Mouse (Mus musculus): ENCODE measurements around the gene Stim1. TPM values are rescaled to one million over a fixed set of nuclear protein-coding genes. Genes with fewer than 3 reads are reported as not detected.

Gene Stim1
- total and polyA plus RNA-seq, 2 experiments, result 15.7 to 28.0 TPM

DNA sequence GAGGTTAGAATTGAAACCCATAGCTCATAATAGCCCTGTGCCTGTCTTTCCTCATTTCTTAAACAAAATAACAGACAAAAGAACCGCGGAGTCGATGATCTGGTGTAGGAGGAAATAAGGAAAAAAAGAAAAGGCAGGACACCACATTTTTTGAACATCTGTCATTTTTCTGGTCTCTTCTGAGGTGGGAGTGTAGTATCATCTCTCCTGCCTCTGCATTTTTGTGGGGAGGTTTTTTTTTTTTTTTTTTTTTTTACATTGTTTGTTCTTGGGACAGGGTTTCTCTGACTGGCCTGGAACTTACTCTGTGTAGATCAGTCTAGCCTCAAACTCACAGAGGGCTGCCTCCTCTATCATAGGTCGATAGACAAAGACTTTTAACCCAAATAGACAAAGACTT, 174.8 kb downstream of the Stim1 start:
- Histone ChIP-seq H3K27ac (replicated peaks; ENCODE audit: insufficient read depth, low read depth, low read length) (no peak overlapping the region), H3K9ac (ENCODE audit: low read depth, low read length) (peak overlapping the region; percentile 77; the same call in 1 of the 2 replicates), H3K4me3 (ENCODE audit: insufficient read depth, low read depth, low read length) (peak overlapping the region; percentile 83), H3K36me3 (ENCODE audit: control insufficient read depth, insufficient read depth, low read length) (peaks cover 3% of the 10 kb centered on the region; the same call in 1 of the 2 replicates), H3K27me3 (ENCODE audit: control insufficient read depth, insufficient read depth, low read length) (no peaks in the 10 kb centered on the region), H3K79me2 (ENCODE audit: control insufficient read depth, insufficient read depth, low read length) (no peaks in the 10 kb centered on the region), H3K4me1 (ENCODE audit: control insufficient read depth, insufficient read depth, low read length) (no peaks in the 10 kb centered on the region)
- TF ChIP-seq CTCF (IDR thresholded peaks at IDR 0.05; ENCODE audit: low read depth, low read length) (no peak), POLR2A (IDR thresholded peaks at IDR 0.05; ENCODE audit: extremely low read depth, insufficient read depth, low read length) (no peak)
- no peak for DNase-seq (ENCODE audit: extremely low read depth, low read depth, low spot score)
- WGBS, result 4% methylated on average over 4 of the region's 4 CpGs

DNA sequence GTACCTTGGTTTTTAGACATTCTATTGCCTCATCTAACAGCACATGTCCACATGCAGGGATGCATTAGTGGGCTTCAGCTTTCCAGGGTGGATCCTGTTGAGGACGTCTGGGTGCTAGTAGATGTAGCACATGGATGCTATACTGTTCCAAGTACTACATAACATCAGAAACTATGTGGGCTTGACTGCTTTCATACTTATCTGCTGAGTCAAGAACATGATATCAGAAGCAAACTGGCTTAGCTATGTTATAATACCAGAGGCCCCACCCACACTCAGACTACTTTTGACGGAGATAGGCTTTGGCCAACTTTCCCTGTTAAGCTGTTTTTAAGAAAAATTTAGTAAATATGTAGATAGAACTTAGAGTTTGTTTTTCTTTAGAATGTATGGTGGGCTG, 176.7 kb downstream of the Stim1 start:
- H3K27ac ChIP-seq (replicated peaks; ENCODE audit: insufficient read depth, low read depth, low read length), result no peak overlapping the region
- no peak overlapping the region for H3K4me3 ChIP-seq (ENCODE audit: insufficient read depth, low read depth, low read length)

DNA sequence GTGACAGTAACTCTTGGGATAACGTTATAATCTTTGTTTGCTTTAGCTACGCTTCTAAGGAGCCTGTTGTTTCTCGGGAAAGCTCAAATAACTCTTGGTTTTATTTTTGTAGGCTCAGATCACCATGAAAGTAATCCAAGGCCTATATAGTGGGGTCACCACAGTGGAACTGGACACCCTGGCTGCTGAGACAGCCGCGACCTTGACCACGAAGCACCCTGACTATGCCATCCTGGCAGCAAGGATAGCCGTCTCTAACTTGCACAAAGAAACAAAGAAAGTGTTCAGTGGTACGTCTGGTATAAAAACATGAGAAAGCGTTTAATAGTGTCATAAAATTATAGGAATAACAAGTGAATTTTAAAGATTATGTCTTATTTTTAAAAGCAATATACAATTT, 178.8 kb downstream of the Stim1 start:
- no peak overlapping the region for H3K27ac ChIP-seq (replicated peaks; ENCODE audit: insufficient read depth, low read depth, low read length)
- H3K79me2 ChIP-seq (ENCODE audit: control insufficient read depth, insufficient read depth, low read length), result no peaks in the 10 kb centered on the region
- no peaks in the 10 kb centered on the region for H3K4me1 ChIP-seq (ENCODE audit: control insufficient read depth, insufficient read depth, low read length)
- DNase-seq (ENCODE audit: extremely low read depth, low read depth, low spot score), result no peak
- TF ChIP-seq POLR2A (IDR thresholded peaks at IDR 0.05; ENCODE audit: extremely low read depth, insufficient read depth, low read length) (no peak), CTCF (IDR thresholded peaks at IDR 0.05; ENCODE audit: low read depth, low read length) (no peak)
- 93% methylated on average over 9 of the region's 9 CpGs for WGBS
- no peaks in the 10 kb centered on the region for H3K27me3 ChIP-seq (ENCODE audit: control insufficient read depth, insufficient read depth, low read length)
- peaks cover 7% of the 10 kb centered on the region for H3K36me3 ChIP-seq (ENCODE audit: control insufficient read depth, insufficient read depth, low read length)
- no peak overlapping the region for H3K4me3 ChIP-seq (ENCODE audit: insufficient read depth, low read depth, low read length)
- no peak overlapping the region for H3K9ac ChIP-seq (ENCODE audit: low read depth, low read length)

More for the DNA sequence above, 176.7 kb downstream of the Stim1 start:
- Histone ChIP-seq H3K79me2 (ENCODE audit: control insufficient read depth, insufficient read depth, low read length) (no peaks in the 10 kb centered on the region), H3K4me1 (ENCODE audit: control insufficient read depth, insufficient read depth, low read length) (no peaks in the 10 kb centered on the region), H3K9ac (ENCODE audit: low read depth, low read length) (no peak overlapping the region), H3K36me3 (ENCODE audit: control insufficient read depth, insufficient read depth, low read length) (peaks cover 3% of the 10 kb centered on the region; the same call in 1 of the 2 replicates), H3K27me3 (ENCODE audit: control insufficient read depth, insufficient read depth, low read length) (no peaks in the 10 kb centered on the region)
- WGBS, result 87% methylated on average over 2 of the region's 2 CpGs
- TF ChIP-seq POLR2A (IDR thresholded peaks at IDR 0.05; ENCODE audit: extremely low read depth, insufficient read depth, low read length) (no peak), CTCF (IDR thresholded peaks at IDR 0.05; ENCODE audit: low read depth, low read length) (no peak)
- no peak for DNase-seq (ENCODE audit: extremely low read depth, low read depth, low spot score)

DNA sequence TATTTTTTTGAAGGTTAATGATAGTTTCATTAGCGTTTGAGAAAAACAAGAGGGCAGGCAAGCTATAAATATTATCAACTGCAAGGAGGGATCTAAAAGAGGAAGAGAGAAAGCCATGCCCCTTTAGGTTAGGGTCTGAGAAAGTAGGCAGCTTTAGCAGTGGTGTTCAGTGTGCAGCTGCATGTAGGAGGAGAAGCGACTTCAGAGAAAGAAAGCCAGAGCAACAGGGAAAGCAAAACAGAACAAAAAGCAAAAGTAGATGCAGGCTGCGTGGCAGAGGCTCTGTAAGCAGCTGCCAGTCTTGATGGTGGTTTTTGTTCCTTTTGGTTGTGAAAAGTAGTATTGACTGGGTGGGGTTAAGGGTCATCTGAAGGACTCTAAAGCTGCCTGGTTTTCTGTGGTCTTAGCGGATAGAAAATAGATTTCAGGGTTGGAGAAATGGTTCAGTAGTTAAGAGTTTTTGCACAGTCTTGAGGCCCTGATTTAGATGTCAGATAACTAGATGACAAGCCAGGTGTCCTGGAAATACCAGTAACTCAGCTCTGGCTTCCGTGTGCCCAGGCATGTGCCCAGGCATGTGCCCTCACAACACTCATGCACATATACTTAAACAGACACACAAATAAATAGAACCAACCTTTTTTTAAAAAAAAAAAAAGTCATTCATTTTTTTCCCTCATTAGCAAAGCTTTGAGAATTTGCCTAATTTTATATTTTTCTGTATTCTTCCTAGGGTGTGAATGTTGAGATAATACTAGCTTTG, 191.2 kb downstream of the Stim1 start:
- TF ChIP-seq CTCF (IDR thresholded peaks at IDR 0.05; ENCODE audit: low read depth, low read length) (no peak), POLR2A (IDR thresholded peaks at IDR 0.05; ENCODE audit: extremely low read depth, insufficient read depth, low read length) (no peak)
- H3K79me2 ChIP-seq (ENCODE audit: control insufficient read depth, insufficient read depth, low read length), result no peaks in the 10 kb centered on the region
- no peak for DNase-seq (ENCODE audit: extremely low read depth, low read depth, low spot score)
- H3K4me1 ChIP-seq (ENCODE audit: control insufficient read depth, insufficient read depth, low read length), result no peaks in the 10 kb centered on the region
- peaks cover 28% of the 10 kb centered on the region for H3K36me3 ChIP-seq (ENCODE audit: control insufficient read depth, insufficient read depth, low read length)
- H3K27ac ChIP-seq (replicated peaks; ENCODE audit: insufficient read depth, low read depth, low read length), result no peak overlapping the region
- WGBS, result 89% methylated on average over 5 of the region's 5 CpGs
- H3K27me3 ChIP-seq (ENCODE audit: control insufficient read depth, insufficient read depth, low read length), result no peaks in the 10 kb centered on the region
- no peak overlapping the region for H3K9ac ChIP-seq (ENCODE audit: low read depth, low read length)
- no peak overlapping the region for H3K4me3 ChIP-seq (ENCODE audit: insufficient read depth, low read depth, low read length)

GRCm38 (mm10) chr7:102467566-102467965, 200.0 kb downstream of the Stim1 start:
- H3K79me2 ChIP-seq (ENCODE audit: control insufficient read depth, insufficient read depth, low read length), result no peaks in the 10 kb centered on the region
- no peaks in the 10 kb centered on the region for H3K4me1 ChIP-seq (ENCODE audit: control insufficient read depth, insufficient read depth, low read length)
- DNase-seq (ENCODE audit: extremely low read depth, low read depth, low spot score), result no peak
- H3K27me3 ChIP-seq (ENCODE audit: control insufficient read depth, insufficient read depth, low read length), result no peaks in the 10 kb centered on the region
- TF ChIP-seq CTCF (IDR thresholded peaks at IDR 0.05; ENCODE audit: low read depth, low read length), result no peak
- TF ChIP-seq POLR2A (IDR thresholded peaks at IDR 0.05; ENCODE audit: extremely low read depth, insufficient read depth, low read length), result no peak
- no peak overlapping the region for H3K4me3 ChIP-seq (ENCODE audit: insufficient read depth, low read depth, low read length)
- no peak overlapping the region for H3K9ac ChIP-seq (ENCODE audit: low read depth, low read length)
- peaks cover 28% of the 10 kb centered on the region for H3K36me3 ChIP-seq (ENCODE audit: control insufficient read depth, insufficient read depth, low read length)
- no peak overlapping the region for H3K27ac ChIP-seq (replicated peaks; ENCODE audit: insufficient read depth, low read depth, low read length)
- WGBS, result 93% methylated on average over 8 of the region's 8 CpGs

- no peaks in the 10 kb centered on the region for H3K27me3 ChIP-seq (ENCODE audit: control insufficient read depth, insufficient read depth, low read length)
- H3K27ac ChIP-seq (replicated peaks; ENCODE audit: insufficient read depth, low read depth, low read length), result no peak overlapping the region
- H3K36me3 ChIP-seq (ENCODE audit: control insufficient read depth, insufficient read depth, low read length), result peaks cover 6% of the 10 kb centered on the region
- no peaks in the 10 kb centered on the region for H3K79me2 ChIP-seq (ENCODE audit: control insufficient read depth, insufficient read depth, low read length)
- DNase-seq (ENCODE audit: extremely low read depth, low read depth, low spot score), result no peak
- TF ChIP-seq POLR2A (IDR thresholded peaks at IDR 0.05; ENCODE audit: extremely low read depth, insufficient read depth, low read length), result no peak
- no peak for TF ChIP-seq CTCF (IDR thresholded peaks at IDR 0.05; ENCODE audit: low read depth, low read length)
- no peak overlapping the region for H3K9ac ChIP-seq (ENCODE audit: low read depth, low read length)
- H3K4me1 ChIP-seq (ENCODE audit: control insufficient read depth, insufficient read depth, low read length), result no peaks in the 10 kb centered on the region
- no peak overlapping the region for H3K4me3 ChIP-seq (ENCODE audit: insufficient read depth, low read depth, low read length)
- WGBS, result 70% methylated on average over 5 of the region's 5 CpGs
These were observed 205.1 kb downstream of the Stim1 start for GRCm38 (mm10) chr7:102472675-102473074.
